Mouse (Mus musculus) A20 (cell line): ENCODE measurements around the gene Slc7a3.
"Not testable (repeated sequence)": the region's sequence is repeated elsewhere in the genome, so short reads cannot be mapped to it uniquely, and the experiment has no call there.

Experiments
- DNase-seq: peaks from one replicate; pipeline ENCODE4 v3.0.0-alpha.2; 2011; ENCODE audit warnings: low read depth, low spot score

Gene Slc7a3

GRCm38 (mm10) chrX:101085920-101086319 is at the start of gene Slc7a3:
TSS of gene Slc7a3 (minus strand) at chrX:101086020.
- DNase-seq: no peak

- DNase-seq: peak; percentile 45
Measured at GRCm38 (mm10) chrX:101131992-101132791, 46.4 kb upstream of the Slc7a3 start.

- peak; percentile 62 for DNase-seq
Measured at GRCm38 (mm10) chrX:101131001-101131400, 45.2 kb upstream of the Slc7a3 start.

GRCm38 (mm10) chrX:101128559-101128958 is 42.7 kb upstream of the Slc7a3 start:
- DNase-seq: no peak

GRCm38 (mm10) chrX:101126977-101127376 is 41.2 kb upstream of the Slc7a3 start:
- DNase-seq: no peak

GRCm38 (mm10) chrX:101126474-101126955 is 40.7 kb upstream of the Slc7a3 start:
- DNase-seq: no peak

- no peak for DNase-seq
Measured at GRCm38 (mm10) chrX:101120546-101120945, 34.7 kb upstream of the Slc7a3 start.

- DNase-seq: not testable (repeated sequence)
Measured at GRCm38 (mm10) chrX:101085211-101085610, 609 bp downstream of the Slc7a3 start.

GRCm38 (mm10) chrX:101084192-101084591 is 1.6 kb downstream of the Slc7a3 start:
- DNase-seq: no peak

- no peak for DNase-seq
Measured at GRCm38 (mm10) chrX:101065245-101065644, 20.6 kb downstream of the Slc7a3 start.

- no peak for DNase-seq
Measured at GRCm38 (mm10) chrX:101063503-101063902, 22.3 kb downstream of the Slc7a3 start.

GRCm38 (mm10) chrX:101059541-101059940 is 26.3 kb downstream of the Slc7a3 start, which contains the start of gene Tex11:
TSS of gene Tex11 (minus strand) at chrX:101059667.
- no peak for DNase-seq
